Mouse (Mus musculus): ENCODE data around the gene Cerk. TPM values are rescaled to one million over a fixed set of nuclear protein-coding genes. Genes with fewer than 3 reads are reported as not detected.
"Not testable (repeated sequence)": the region's sequence is repeated elsewhere in the genome, so short reads cannot be mapped to it uniquely, and the experiment has no call there.

Cerk gene
- 10 to 100 TPM; 37.7 to 40.6 TPM for total RNA-seq (2021)

DNA sequence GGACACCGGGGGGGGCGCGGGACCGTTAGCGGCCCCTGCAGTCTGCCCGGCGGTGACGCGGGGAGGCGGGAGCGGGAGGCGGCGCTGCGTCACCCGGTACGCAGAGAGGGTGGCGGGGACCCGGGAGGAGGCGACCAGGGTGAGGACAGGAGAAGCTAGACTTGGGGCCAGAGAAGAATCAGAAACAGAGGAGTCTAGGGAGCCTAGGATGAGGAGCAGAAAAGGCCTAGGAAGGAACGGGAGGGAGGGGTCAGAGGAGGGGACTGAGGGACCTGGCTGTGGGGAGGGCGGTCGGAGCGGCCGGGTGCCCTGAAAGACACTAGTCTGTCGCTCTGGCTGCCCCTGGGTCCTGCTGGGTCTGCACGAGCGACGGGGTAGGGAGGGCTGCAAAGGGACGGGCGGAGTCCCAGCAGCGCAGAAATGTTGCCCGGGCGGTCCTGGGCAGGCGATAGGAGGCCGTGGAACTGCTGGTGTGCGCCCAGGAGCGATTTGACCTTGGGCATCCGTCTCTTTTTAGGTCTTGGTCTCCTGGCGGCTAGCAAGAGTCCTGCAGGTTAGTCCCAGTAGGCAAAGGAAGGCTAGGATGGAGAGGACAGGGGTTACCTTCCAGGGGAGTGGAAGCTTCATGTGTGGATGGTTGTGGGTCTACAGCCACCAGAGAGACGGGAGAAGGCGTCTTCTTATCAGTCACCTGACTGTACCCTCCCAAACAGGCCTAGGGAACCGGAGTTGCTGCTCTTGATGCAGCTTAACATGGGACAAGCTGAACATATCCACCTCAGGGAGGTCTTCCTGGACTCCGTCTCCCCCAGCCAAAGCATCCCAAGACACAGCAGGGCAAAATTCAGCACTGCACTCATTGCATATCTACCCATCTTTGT, at the start of gene Cerk:
Gene Cerk, minus strand, starts transcription at position 453 of the 881 bp plus-strand sequence.
- intact Hi-C loops (cut with DNase I): no loop called here
- peak; percentile 73 to 90 for DNase-seq (ENCODE audit: extremely low spot score in 1 of 2, low spot score in 2 of 2)

DNA sequence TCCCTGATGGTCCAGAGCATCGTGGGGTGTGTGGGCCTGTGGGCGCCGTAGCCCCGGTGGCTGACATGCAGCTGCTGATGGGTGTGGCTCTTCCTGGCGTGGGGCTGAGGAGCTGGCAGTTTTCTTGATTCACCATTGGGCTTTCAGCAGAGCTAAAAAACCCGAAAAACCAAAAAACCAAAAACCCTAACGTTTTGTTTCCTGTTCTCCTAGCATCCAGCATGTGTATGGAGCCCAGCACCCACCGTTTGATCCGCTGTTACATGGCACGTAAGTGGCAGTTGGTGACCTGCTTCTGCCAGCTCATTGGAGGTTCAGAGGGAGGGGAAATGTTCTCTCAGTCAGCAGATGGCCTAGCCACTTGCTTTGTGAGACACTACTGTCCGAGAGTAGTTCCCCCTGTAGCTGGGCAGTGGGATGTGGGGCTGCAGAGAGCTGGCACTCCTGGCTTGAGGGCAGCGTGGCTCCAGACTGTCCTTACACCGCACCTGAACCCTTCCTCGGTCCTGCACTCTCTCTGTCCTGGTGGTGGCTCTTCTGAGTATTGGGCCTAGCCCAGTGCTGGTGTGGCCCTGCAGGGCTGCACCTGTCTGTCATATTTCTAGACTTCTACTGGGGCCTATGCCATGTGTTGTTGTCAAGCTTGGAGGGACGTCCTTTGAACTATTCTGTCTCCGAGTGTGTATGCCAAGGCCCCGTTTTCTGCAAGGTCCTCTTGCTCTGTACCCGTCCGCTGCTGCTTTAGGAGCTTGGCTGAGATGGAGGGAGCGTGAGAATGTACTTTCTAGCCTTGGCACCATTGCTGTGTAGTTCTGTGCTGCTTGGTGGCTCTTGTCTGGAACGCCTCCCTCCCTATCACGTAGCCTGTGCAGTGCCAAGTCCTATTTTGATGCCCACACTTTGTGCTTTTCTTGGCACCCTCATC, 48.8 kb upstream of the Cerk start:
- DNase-seq (ENCODE audit: extremely low spot score in 1 of 2, low spot score in 2 of 2): no peak
- intact Hi-C loops (cut with DNase I): no loop called here

DNA sequence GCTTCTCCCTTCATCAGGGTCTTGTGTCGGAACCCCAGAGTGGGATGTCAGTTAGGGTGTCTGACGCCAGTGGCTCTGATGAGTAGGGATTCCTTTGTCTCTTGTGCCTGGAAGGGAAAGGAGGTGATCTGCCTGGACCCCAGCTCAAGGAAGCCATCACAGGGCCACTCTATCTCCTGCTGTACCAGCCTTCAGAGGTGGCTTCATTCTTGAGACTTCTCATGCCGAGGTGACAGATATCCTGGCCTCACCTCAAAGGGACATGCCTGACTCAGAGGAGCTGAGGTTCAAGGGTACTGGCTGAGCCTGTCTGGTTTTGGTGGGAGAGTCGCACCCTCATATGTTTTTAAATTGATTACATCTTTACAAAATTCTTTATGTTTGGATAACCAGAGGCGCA, 48.1 kb upstream of the Cerk start:
- no peak for DNase-seq (ENCODE audit: extremely low spot score in 1 of 2, low spot score in 2 of 2)
- intact Hi-C loops (cut with DNase I): no loop called here

DNA sequence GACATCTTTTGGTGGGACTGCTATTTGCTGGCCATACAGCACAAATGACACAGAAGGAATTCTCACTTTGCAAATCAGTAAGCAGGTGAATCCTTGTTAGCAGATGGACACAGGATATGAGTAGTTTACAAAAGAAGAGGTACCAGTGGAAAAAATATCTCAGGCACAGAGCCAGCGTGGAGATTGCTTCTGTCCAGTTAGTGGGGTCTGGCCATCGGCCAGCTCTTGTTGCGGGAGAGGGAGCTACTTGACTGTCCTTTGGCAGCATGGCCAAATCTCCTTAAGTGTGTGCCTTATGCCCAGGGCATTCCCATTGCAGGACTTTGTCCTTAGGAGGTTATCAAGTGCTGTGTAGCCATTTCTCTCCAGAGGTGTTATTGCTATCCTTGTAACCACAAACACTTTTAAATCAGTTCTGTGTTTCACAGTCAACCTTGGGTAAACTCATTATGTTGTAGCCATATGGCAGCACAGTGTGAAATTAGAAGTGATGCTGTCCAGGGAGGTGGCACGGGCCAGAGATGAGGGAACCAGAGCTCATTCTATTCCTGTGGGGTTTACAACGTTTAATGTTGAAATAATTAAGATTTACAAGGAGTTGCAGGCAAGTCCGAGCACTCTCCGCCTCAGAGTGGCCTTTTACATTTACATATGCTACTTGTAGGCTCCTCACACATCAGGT, 46.0 kb upstream of the Cerk start:
- intact Hi-C loops (cut with DNase I): no loop called here
- DNase-seq (ENCODE audit: extremely low spot score in 1 of 2, low spot score in 2 of 2): peak in 1 of 2 experiments; percentile 53

DNA sequence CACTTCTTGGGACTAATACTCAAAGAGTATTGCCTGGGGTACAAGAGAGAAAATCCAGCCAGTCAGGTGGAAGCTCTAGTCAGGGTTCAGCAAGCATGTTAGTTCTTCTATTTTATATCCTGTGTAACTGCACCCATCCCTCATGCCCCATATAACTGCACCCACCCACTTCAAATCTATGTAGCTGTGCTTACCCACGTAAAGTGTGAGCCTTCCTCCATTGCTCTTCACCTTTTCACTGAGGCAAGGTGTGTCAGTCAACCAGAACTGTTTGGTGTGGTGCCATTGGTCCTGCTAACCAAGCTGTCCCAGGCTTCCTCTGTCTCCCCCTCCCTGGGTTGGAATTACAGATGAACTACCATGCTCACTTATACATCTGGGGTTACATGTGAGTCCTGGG, 45.2 kb upstream of the Cerk start:
- DNase-seq (ENCODE audit: extremely low spot score in 1 of 2, low spot score in 2 of 2): no peak
- intact Hi-C loops (cut with DNase I): no loop called here

DNA sequence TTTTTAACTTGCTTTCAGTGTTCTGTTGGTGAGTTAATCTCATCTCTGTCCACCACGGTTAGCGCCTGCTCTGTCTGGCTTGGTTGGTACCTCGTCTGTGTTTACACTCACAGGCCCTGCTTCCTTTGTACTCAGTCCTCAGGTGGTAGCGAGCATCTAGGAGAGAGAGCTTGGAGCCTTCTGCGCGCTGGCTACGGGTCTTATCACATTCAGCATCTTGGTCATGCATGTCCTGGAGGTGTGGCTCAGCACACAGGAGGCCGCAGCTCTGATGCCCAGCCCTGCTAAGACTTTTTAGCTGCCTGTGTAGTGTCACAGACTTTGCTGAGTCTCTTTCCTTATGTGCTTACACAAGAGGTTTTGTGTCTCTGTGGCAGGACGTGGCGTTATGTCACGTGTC, 43.7 kb upstream of the Cerk start:
- DNase-seq (ENCODE audit: extremely low spot score in 1 of 2, low spot score in 2 of 2): no peak
- intact Hi-C loops (cut with DNase I): no loop called here

DNA sequence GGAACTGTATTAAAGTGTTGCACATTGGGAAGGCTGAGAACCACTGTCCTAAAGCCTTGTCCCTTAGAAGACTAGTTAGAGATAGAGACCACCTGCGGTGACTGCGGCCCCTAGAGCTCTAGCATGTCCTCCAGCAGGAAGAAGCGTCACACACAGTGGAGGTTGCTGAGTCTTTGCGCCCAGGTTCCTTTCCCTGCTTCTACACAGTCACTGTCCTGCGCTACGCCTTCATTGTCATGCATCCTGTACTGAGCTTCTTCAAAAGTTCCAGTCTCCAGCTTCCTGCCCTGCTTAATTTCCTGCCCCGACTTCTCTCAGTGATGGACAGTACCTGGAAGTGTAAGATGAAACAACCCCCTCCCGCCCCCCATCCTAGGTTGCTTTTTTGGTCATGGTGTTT, 43.1 kb upstream of the Cerk start:
- intact Hi-C loops (cut with DNase I): no loop called here
- no peak for DNase-seq (ENCODE audit: extremely low spot score in 1 of 2, low spot score in 2 of 2)

DNA sequence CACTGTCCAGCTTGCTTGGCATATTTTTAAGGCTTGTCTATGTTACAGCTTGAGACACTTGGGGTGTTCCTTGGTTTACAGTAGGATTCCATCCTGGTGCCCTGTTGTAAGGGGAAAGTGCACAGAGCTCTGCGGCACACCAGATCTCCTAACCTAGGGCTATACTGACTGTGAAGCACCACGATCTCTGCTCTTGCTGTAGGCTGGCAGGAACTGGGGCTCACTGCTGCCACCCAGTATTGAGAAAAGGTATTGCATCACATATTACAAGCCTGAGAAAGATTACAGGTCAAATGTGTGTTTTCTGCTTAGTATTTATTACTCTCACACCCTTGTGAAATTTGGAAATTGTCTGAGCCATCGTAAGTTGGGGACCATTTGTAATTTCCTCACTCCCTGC, 42.2 kb upstream of the Cerk start:
- DNase-seq (ENCODE audit: extremely low spot score in 1 of 2, low spot score in 2 of 2): no peak
- intact Hi-C loops (cut with DNase I): no loop called here

DNA sequence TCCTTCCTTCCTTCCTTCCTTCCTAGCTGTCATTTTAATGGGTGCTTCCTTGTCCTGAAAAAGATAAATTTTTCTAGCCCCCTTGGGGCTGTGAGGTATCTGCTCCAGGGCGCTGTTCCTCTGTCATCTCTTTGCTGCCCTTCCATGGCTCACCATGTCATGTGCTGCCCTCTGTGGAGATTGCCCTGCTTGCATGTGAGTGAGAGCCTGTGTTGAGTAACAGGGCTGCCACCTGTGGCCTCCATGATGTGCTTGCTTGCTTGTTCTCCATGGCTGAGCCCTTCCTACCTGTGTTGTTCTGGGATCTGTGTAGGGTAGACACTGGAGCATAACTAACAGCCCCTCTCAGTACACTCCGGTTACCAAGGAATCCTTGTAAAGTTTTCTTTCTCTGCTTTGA, 41.0 kb upstream of the Cerk start:
- DNase-seq (ENCODE audit: extremely low spot score in 1 of 2, low spot score in 2 of 2): no peak
- intact Hi-C loops (cut with DNase I): no loop called here

DNA sequence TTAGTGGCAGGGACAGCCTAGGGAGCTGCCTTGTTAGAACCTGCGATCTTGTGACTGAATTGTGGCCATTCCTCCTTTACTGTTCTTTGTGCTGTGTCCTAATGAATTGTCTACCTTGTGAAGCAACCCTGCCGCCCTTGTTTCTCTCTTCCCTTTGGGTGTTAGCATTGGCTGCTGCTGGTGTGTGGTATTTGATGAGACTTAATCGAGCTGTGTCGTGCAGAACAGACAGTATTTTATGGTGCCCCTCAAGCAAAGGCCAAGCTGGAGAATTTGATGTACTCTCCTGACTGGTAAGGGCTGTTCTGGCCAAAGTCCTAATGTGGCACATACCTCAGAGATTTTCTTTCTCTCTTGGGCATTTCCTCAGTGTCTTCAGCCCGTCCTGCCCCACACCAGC, 40.3 kb upstream of the Cerk start:
- no peak for DNase-seq (ENCODE audit: extremely low spot score in 1 of 2, low spot score in 2 of 2)
- intact Hi-C loops (cut with DNase I): no loop called here

DNA sequence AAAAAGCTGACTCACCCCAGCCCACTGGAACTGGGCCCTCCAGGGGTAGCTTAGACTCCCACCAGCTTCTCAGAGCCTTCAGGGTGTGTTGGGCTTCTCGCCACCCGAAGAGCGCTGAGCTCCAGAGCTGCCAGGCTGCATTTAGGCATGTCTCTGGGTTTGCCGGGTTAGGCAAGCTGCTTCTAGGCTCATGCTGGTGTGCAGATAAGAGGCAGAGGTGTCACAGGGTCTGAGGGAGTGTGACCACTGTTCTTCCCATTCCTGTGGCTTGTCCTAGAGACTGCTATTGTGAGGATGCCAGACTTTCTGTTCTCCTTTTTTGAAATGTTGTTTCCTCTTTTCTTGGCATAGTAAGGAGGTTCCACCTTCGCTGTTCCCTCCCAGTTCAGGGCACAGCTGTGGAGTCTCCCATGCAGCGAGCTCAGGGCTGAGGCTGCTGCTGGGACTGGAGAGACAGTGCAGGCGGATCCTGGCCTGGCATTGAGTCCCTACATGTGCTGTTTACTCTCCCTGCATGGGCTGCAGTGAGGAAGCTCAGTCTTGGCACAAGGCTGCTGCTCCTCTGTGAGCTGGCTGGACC, 39.1 kb upstream of the Cerk start:
- intact Hi-C loops (cut with DNase I): no loop called here
- DNase-seq (ENCODE audit: extremely low spot score in 1 of 2, low spot score in 2 of 2): no peak

DNA sequence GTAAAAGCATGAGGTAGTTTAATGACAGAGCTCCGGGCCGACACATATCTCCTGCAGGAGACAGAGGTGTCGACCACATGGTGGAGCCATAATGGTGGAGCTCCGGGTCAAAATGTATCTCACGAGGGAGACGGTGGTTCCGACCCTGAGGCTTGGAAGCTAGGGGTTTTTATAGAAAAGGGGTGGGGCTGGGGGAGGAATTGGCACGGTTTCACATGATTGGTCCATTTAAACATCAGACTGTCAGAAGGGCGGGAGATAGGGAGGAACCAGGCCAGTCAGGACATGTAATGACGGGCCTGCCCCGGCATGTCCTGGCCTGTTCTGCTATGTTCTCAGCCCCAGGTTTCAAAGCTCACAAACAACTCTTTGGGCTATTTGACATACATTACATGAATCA, 36.0 kb upstream of the Cerk start:
- intact Hi-C loops (cut with DNase I); DNase-seq (ENCODE audit: extremely low spot score in 1 of 2, low spot score in 2 of 2): not testable (repeated sequence)

DNA sequence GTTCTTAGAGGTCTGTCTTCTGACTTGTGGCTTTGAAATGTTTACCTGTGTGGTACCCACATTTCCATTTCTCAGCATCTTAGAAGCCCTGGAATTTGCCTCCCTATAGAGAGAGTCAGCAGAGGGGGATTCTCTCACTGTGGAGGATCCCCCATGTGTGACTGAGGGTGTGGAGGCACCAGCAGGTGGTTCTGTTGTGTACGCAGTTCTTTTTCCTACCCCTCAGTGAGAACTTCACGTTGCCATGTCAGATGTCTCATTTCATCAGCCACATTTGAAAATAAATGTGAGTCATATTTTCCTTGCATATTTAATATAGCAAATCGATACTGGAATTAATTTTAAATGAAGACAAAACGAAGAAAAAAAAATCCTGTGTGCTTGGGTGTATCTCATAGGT, 35.4 kb upstream of the Cerk start:
- no peak for DNase-seq (ENCODE audit: extremely low spot score in 1 of 2, low spot score in 2 of 2)
- intact Hi-C loops (cut with DNase I): no loop called here

DNA sequence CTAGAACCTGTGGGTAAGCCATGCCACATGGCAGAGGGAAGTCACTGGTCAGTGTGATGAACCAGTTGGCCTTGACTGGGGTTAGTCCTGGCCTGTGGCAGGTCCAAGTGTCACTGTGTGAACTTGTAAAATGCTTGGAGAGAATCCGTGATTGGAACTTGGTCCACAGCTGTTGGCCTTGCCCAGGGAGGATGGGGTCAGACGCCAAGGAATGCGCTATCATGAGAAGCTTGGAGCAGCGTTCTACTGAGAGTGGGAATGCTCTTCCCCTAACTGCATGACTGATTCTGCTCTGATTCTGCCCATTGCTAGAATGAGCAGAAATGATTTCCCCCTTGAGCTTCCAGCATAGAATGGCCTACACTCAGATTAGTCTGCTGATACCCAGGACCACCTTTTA, 34.8 kb upstream of the Cerk start:
- DNase-seq (ENCODE audit: extremely low spot score in 1 of 2, low spot score in 2 of 2): no peak
- intact Hi-C loops (cut with DNase I): no loop called here

DNA sequence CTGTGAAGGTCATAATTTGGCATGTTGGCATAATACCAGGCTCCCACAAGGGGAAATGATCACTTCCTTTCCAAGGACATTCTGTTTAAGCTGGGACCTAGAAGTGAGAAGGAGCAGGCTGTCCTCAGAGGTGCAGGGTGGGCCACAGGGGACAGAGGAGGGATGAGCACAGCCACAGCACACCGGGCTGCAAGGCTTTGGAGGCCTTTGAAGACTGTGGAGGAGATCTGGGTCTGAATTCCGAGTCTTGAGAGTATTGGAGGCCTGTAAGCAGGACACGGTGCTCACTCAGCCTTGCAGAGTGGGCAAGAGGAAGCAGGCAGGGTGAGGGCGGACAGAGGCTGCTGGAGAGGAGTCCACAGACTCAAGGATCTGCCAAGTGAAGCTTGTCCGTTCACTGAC, 34.3 kb upstream of the Cerk start:
- no peak for DNase-seq (ENCODE audit: extremely low spot score in 1 of 2, low spot score in 2 of 2)
- intact Hi-C loops (cut with DNase I): no loop called here

DNA sequence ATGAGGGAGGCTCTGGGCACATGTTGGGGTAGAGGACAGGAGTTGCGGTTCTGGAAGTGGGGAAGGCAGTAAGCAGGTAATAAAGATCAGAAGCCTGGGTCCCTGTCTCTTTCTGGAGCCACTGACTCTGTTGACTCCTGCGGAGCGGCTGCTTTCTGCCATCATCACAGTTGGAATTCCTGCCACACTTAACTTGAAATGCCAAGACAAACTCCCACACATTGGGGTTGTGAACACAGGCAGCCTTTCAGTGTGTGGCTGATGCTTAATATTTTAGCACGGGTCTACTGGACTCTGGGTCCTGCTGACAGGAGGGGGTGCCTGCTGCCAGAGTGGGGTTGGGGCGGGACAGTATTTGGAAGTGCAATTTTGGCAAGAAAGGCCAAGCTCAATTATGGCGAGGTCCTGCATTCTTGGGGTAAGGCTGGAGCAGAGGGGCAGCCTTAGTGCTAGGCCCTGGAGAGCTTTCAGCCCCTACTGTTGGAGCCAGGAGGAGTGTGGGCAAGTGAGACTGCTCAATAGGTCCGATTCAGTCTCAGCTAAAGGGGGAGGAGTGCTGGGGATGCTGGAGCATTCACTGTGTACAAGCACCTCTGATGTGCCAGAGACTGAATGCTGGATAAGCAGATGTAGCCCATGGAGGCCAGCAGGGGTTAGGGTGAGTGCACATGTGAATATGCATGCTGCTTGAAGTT, 33.7 kb upstream of the Cerk start:
- no peak for DNase-seq (ENCODE audit: extremely low spot score in 1 of 2, low spot score in 2 of 2)
- intact Hi-C loops (cut with DNase I): no loop called here

DNA sequence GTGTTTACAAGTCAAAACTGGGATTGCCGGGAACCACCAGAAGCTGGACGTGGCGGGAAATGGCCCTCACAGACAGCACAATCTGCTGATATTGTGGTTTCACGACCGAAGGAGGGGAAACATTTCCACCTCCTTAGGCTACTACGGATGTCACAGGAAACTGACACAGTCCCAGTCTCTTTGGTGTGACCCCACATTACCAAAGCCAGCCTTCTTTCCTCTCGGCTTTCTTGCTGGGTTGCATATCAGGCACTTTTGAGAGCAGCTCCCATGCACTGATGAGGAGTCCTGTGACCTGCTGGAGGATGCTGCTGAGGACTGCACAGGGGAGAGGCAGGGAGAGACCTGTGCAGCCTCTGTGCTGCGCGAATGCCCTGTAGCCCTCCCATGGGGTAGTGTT, 30.7 kb upstream of the Cerk start:
- intact Hi-C loops (cut with DNase I); DNase-seq (ENCODE audit: extremely low spot score in 1 of 2, low spot score in 2 of 2): not testable (repeated sequence)

DNA sequence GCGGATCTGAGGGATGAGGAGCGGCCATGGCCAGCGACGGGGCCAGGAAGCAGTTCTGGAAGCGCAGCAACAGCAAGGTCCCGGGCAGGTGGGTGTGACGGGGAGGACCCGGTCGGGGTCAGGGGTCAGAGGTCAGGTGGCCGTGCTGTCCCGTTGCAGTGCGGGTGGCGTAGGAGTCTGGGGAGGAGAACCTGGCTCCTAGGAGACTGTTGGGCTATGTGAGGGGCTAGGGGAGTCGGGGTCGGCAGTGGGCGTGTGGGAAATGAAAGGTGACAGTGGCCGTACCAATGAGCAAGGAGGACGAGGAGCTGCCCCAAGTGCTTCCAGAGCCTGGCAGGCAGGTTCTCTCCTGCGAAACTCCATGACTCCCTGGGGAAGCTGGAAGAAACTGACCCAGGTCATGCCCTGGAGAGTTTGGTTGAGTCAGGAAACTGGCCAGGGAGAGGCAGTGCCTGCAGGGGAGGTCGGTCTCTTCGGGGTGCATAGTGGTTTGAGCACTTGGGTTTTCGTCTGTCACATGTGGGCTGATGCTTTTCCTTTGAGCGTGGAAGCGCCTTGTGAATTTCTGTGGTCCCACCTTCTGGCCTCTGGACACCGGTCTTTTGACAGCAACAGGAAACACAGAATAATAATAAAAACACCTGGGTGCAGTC, 28.7 kb upstream of the Cerk start:
- no peak for DNase-seq (ENCODE audit: extremely low spot score in 1 of 2, low spot score in 2 of 2)
- intact Hi-C loops (cut with DNase I): no loop called here
